Mouse (Mus musculus): ENCODE data around the gene Atp6ap1.

Gene Atp6ap1

GRCm38 (mm10) chrX:74304867-74305700 lies 8.2 kb downstream of the Atp6ap1 start, which contains the start of gene Gdi1:
Gene Gdi1 (plus strand): TSS chrX:74304998.
- DNase-seq (ENCODE audit: low spot score) = peak; percentile 63

GRCm38 (mm10) chrX:74312540-74313464 lies 15.9 kb downstream of the Atp6ap1 start, which contains the start of gene Fam50a:
Gene Fam50a (plus strand): TSS chrX:74313033.
- peak; percentile 72 for DNase-seq (ENCODE audit: low spot score)

- DNase-seq (ENCODE audit: low spot score) = peak; percentile 63
These were observed 31.8 kb downstream of the Atp6ap1 start, which contains the start of gene Plxna3 for GRCm38 (mm10) chrX:74328725-74329161. Gene Plxna3 (plus strand): TSS chrX:74329066.

- DNase-seq (ENCODE audit: low spot score) = no peak
These were observed 32.3 kb downstream of the Atp6ap1 start for GRCm38 (mm10) chrX:74329215-74329671.

- no peak for DNase-seq (ENCODE audit: low spot score)
These were observed 33.5 kb downstream of the Atp6ap1 start for GRCm38 (mm10) chrX:74330166-74330930.

- DNase-seq (ENCODE audit: low spot score) = no peak
These were observed 56.0 kb downstream of the Atp6ap1 start for GRCm38 (mm10) chrX:74352645-74353466.

- DNase-seq (ENCODE audit: low spot score) = peak; percentile 68
These were observed 56.5 kb downstream of the Atp6ap1 start, which contains the start of gene Lage3 for GRCm38 (mm10) chrX:74353467-74353770. Gene Lage3 (minus strand): TSS chrX:74353618.
